Mouse (Mus musculus) MEL (cell line): ENCODE results near the gene Natd1.

Source experiments
- CTCF ChIP-seq, 3 experiments: IDR thresholded peaks in 2 of 3; conservative IDR thresholded peaks in 1 of 3; 2 replicates each; pipeline ENCODE4 v1.5.1; 2011 to 2012; ENCODE audit warnings: low read length in 3 of 3, low read depth in 2 of 3, mild to moderate bottlenecking in 2 of 3, improper control_type of control experiment in 1 of 3, inconsistent platforms in 1 of 3, mixed read lengths in 1 of 3, moderate library complexity in 1 of 3; ENCODE audit not compliant: control insufficient read depth in 1 of 3, insufficient read depth in 1 of 3, poor library complexity in 1 of 3, severe bottlenecking in 1 of 3
- EP300 ChIP-seq, 2 experiments: IDR thresholded peaks; 2 replicates each; pipeline ENCODE4 v1.6.1; 2011; ENCODE audit warnings: improper control_type of control experiment in 2 of 2, low read length in 2 of 2, low read depth in 1 of 2, mild to moderate bottlenecking in 1 of 2
- MAFK ChIP-seq: IDR thresholded peaks from 2 replicates; pipeline ENCODE4 v1.6.1; 2011; ENCODE audit warnings: low read depth, mild to moderate bottlenecking, low read length, improper control_type of control experiment, borderline replicate concordance
- MAZ ChIP-seq: IDR thresholded peaks from 2 replicates; pipeline ENCODE4 v1.6.1; 2012; ENCODE audit warnings: low read depth, mild to moderate bottlenecking, inconsistent platforms, low read length, improper control_type of control experiment
- POLR2A ChIP-seq, 2 experiments: IDR thresholded peaks; 2 replicates each; pipeline ENCODE4 v1.6.1; 2011 to 2012; ENCODE audit warnings: low read length in 2 of 2, mild to moderate bottlenecking in 2 of 2, control low read depth in 1 of 2, improper control_type of control experiment in 1 of 2, low read depth in 1 of 2, moderate library complexity in 1 of 2; ENCODE audit not compliant: control insufficient read depth in 1 of 2, insufficient read depth in 1 of 2, poor library complexity in 1 of 2

DNA sequence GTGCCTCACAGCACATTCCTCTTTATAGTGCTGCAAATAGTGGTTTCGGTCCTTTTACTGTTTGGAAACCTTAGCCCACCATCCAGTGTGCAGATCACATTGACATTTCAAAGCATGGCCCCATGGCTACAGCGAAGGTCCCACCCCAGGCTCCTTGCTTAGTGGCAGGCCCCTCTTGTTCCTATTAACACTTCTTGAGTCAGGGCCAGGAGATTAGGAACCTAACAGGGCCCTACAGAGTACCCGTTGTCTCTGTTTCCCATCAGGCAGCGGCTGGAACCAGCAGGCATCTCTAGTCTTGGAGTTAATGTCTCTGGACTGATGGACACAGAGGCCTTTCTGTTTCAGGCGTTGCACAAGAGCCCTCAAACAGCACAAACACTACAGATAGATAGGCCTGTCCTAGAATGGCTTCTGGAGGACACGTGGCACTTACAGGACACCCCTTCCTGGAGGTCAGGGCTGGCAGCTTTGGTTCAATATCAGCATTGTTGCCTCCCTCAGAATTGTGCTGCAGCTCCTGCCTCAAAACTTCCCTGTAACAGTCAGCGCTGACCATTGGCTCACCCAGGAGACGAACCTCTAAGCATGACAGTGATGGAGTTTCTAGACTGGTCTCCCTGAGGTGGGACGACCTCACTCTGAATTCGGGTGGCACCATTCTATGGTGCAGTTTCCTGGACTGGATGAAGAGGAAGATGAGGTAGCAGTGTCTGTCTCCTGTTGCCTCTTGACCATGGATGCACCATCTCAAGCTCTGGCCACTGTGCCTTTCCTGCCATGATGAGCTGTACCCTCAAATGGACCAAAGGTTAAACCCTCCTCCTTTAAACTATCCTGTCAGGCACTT, 39.9 kb upstream of the Natd1 start:
- TF ChIP-seq POLR2A (IDR thresholded peaks at IDR 0.05; ENCODE audit: control insufficient read depth in 1 of 2, insufficient read depth in 1 of 2, low read depth in 1 of 2, low read length in 2 of 2, poor library complexity in 1 of 2) = no peak
- no peak for TF ChIP-seq MAZ
- TF ChIP-seq EP300 (IDR thresholded peaks at IDR 0.05; ENCODE audit: low read depth in 1 of 2, low read length in 2 of 2) = no peak
- no peak for TF ChIP-seq MAFK
- TF ChIP-seq CTCF (IDR thresholded peaks at IDR 0.05 in 2 of 3, conservative IDR thresholded peaks at IDR 0.05 in 1 of 3; ENCODE audit: control insufficient read depth in 1 of 3, insufficient read depth in 1 of 3, low read depth in 2 of 3, low read length in 3 of 3, poor library complexity in 1 of 3, severe bottlenecking in 1 of 3) = no peak
